Mouse (Mus musculus): Measurements from ENCODE around the gene Hmgb2.

DNA sequence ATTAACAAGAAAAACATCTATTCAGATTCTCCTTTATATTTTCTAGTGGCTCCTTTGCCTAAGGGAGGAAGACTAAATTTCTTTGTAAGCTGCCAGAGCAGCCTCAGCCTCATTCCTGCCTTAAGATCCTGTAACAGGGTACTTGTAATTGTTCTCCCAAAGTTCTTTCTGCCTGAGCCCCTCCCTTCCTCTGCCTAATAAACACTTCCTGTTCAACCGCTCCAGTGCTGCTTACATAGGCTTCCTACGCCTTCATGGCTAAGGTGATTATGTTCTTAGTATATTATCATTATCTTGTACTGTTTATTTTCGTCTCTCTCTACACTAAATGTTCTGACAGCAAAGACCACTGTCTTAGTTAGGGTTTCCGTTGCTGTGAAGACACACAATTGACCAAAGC lies 3.0 kb upstream of the Hmgb2 start:
- no peak for TF ChIP-seq POLR2A (IDR thresholded peaks at IDR 0.05; ENCODE audit: control insufficient read depth, low read depth, low read length)
- no peak for TF ChIP-seq CTCF (IDR thresholded peaks at IDR 0.05; ENCODE audit: control insufficient read depth, insufficient read depth, insufficient replicate concordance, low read depth, low read length)
